Mouse (Mus musculus) hindlimb bud, embryonic 11.5 days (tissue): ENCODE results near the gene Kif13a.

Experiments used
- DNase-seq: peaks from one replicate; pipeline ENCODE4 v3.0.0-alpha.2; 2012; ENCODE audit warnings: low read depth, low spot score; ENCODE audit errors: extremely low spot score

The Kif13a gene

GRCm38 (mm10) chr13:46735808-46736478, 193.7 kb downstream of the Kif13a start:
- DNase-seq = no peak

GRCm38 (mm10) chr13:46735219-46735807, 194.4 kb downstream of the Kif13a start:
- no peak for DNase-seq

GRCm38 (mm10) chr13:46729998-46730397, 199.7 kb downstream of the Kif13a start:
- DNase-seq = no peak

- no peak for DNase-seq
Measured at GRCm38 (mm10) chr13:46728411-46728810, 201.3 kb downstream of the Kif13a start.

- peak; percentile 99 for DNase-seq
Measured at GRCm38 (mm10) chr13:46727837-46728268, 201.8 kb downstream of the Kif13a start, which contains the start of gene Nup153. Gene Nup153, minus strand, starts transcription at chr13:46727940.

GRCm38 (mm10) chr13:46727038-46727836, 202.4 kb downstream of the Kif13a start:
- no peak for DNase-seq

GRCm38 (mm10) chr13:46726288-46727037, 203.2 kb downstream of the Kif13a start:
- DNase-seq = no peak

GRCm38 (mm10) chr13:46725227-46725626, 204.4 kb downstream of the Kif13a start:
- DNase-seq = no peak

GRCm38 (mm10) chr13:46724371-46724770, 205.3 kb downstream of the Kif13a start:
- DNase-seq = no peak

- DNase-seq = no peak
Measured at GRCm38 (mm10) chr13:46721009-46721408, 208.7 kb downstream of the Kif13a start.

GRCm38 (mm10) chr13:46718893-46719400, 210.7 kb downstream of the Kif13a start:
- no peak for DNase-seq

GRCm38 (mm10) chr13:46715976-46716639, 213.6 kb downstream of the Kif13a start:
- no peak for DNase-seq

GRCm38 (mm10) chr13:46713486-46713885, 216.2 kb downstream of the Kif13a start:
- no peak for DNase-seq

GRCm38 (mm10) chr13:46703138-46703537, 226.5 kb downstream of the Kif13a start:
- no peak for DNase-seq

- DNase-seq = no peak
Measured at GRCm38 (mm10) chr13:46701486-46701885, 228.2 kb downstream of the Kif13a start.

GRCm38 (mm10) chr13:46699372-46699771, 230.3 kb downstream of the Kif13a start:
- DNase-seq = no peak
